In genomic region chr15:78244695-78245492, GRCm38 (mm10) we compare ENCODE assay signal across 8 mouse cellular contexts. TPM values are rescaled to one million over a fixed set of nuclear protein-coding genes. Genes with fewer than 3 reads are reported as not detected.
DNase-seq lines count a peak whose midpoint lies in the region.
"Had no signal": no experiment of that assay in that cellular context is flagged by ENCODE, and none has a peak within 500 bp of the region (broad histone marks: within the 10 kb centered on the region; RNA-seq: fewer than 3 reads in every experiment).

Ncf4 (plus strand) TSS chr15:78244801.

- H3K4me3 ChIP-seq in brown adipose tissue, adult 24 weeks (ENCODE audit: insufficient read depth, low read depth, low read length) = peak within 1 kb of the TSS; percentile 30
- no peak within 1 kb of the TSS for H3K4me3 ChIP-seq in forebrain, embryonic 10.5 days

- H3K36me3 ChIP-seq in forebrain, embryonic 10.5 days (replicated peaks) = no peaks in the 10 kb centered on the region

- peak; percentile 18 to 23 for DNase-seq in CD8-positive naive resting alpha-beta T cell, adult 2 months (ENCODE audit: low read depth in 2 of 2, low spot score in 2 of 2)
- DNase-seq in liver = peak; percentile 37
- peak; percentile 87 to 89 for DNase-seq in natural killer cell, adult 2 months (ENCODE audit: low spot score in 2 of 2)
- no peak for DNase-seq in forebrain, embryonic 10.5 days (ENCODE audit: extremely low spot score, low spot score)
- DNase-seq in Muller cell, postnatal 12 days (ENCODE audit: inconsistent ontology term) = no peak
- DNase-seq in right cerebral cortex, postnatal 14 days = no peak

- H3K9me3 ChIP-seq in forebrain, embryonic 10.5 days = no peaks in the 10 kb centered on the region

- no peaks in the 10 kb centered on the region for H3K27me3 ChIP-seq in forebrain, embryonic 10.5 days (ENCODE audit: poor library complexity, severe bottlenecking)

- H3K4me1 ChIP-seq in brown adipose tissue, adult 24 weeks (ENCODE audit: control insufficient read depth, insufficient read depth, insufficient read length, low read length) = no peaks in the 10 kb centered on the region
- H3K4me1 ChIP-seq in forebrain, embryonic 10.5 days = no peaks in the 10 kb centered on the region

- peak within 1 kb of the TSS; percentile 38 for H3K27ac ChIP-seq in brown adipose tissue, adult 24 weeks (replicated peaks; ENCODE audit: low read depth, low read length)
- H3K27ac ChIP-seq in forebrain, embryonic 10.5 days = no peak within 1 kb of the TSS
- H3K27ac ChIP-seq: kidney, postnatal 0 days had no signal

- WGBS in forebrain, embryonic 10.5 days = 76% methylated on average over 7 of the region's 7 CpGs

RNA-seq across cellular contexts. Expression of gene Ncf4, which starts in this region (rescaled TPM):
- polyA plus RNA-seq in brown adipose tissue, adult 24 weeks (2012; ENCODE audit: insufficient read depth, insufficient read length, missing spikeins) = 3.3 and 3.5 TPM in 2 replicates
- polyA plus RNA-seq in forebrain, embryonic 10.5 days (2016; fragmentation: Nextera tagmentation; extraction: Ambion mirVana) = 4.1 and 6.0 TPM in 2 replicates

Comparison
In these comparisons a context has a peak if more than half of its experiments do, and no peak if none do; other contexts are left out.
1. DNase-seq: peak in CD8-positive naive resting alpha-beta T cell, adult 2 months (2 of 2), liver (single experiment) and natural killer cell, adult 2 months (2 of 2); none in forebrain, embryonic 10.5 days (single experiment), Muller cell, postnatal 12 days (single experiment) and right cerebral cortex, postnatal 14 days (single experiment).